Mouse (Mus musculus) lung, embryonic 15.5 days (tissue): ENCODE data around the gene Serpina7. TPM values are rescaled to one million over a fixed set of nuclear protein-coding genes. Genes with fewer than 3 reads are reported as not detected.

Source experiments
- polyA plus RNA-seq: library from polyadenylated mRNA; unstranded; fragments of >200 nt; fragmentation: Nextera tagmentation; extraction: Ambion mirVana; gene quantifications from 2 replicates; pipeline ENCODE4 v1.2.1, GENCODE M21; 2015

Serpina7 gene
- polyA plus RNA-seq, 1 experiment from 2014 or later, result 0.20 TPM

Other genes starting within 250 kb of the Serpina7 start
- 13.4 and 14.0 TPM in 2 replicates for gene Nrk, start 170.8 kb downstream of the Serpina7 start, polyA plus RNA-seq
- gene 4930513O06Rik, start 1.0 kb upstream of the Serpina7 start, polyA plus RNA-seq, result not detected in 2 replicates
- gene 4933428M09Rik, start 94.0 kb upstream of the Serpina7 start, polyA plus RNA-seq, result 0.31 TPM in 1 of 2 replicates, not detected in the other
- 37.4 and 38.0 TPM in 2 replicates for gene Mum1l1, start 124.8 kb upstream of the Serpina7 start, polyA plus RNA-seq
- not detected in 2 replicates for gene Trap1a, start 248.4 kb upstream of the Serpina7 start, polyA plus RNA-seq